Mouse (Mus musculus): ENCODE measurements around the gene Retreg1. TPM values are rescaled to one million over a fixed set of nuclear protein-coding genes. Genes with fewer than 3 reads are reported as not detected.

Gene Retreg1
- polyA plus RNA-seq, 1 experiment = 32.8 TPM

- no peaks in the 10 kb centered on the region for H3K79me2 ChIP-seq (ENCODE audit: control insufficient read depth, insufficient read depth)
- peak; percentile 16 for TF ChIP-seq POLR2A (IDR thresholded peaks at IDR 0.05; ENCODE audit: insufficient read length, low read depth)
- no peak for TF ChIP-seq REST (IDR thresholded peaks at IDR 0.05; ENCODE audit: insufficient read depth, insufficient read length)
- peaks cover 94% of the 10 kb centered on the region for H3K36me3 ChIP-seq (ENCODE audit: control insufficient read depth, insufficient read depth)
- H3ac ChIP-seq (ENCODE audit: control insufficient read depth, insufficient read length) = no peak overlapping the region
- H3K4me3 ChIP-seq = no peak overlapping the region
- H3K4me2 ChIP-seq (ENCODE audit: low read depth) = no peak overlapping the region
- H3K27me3 ChIP-seq (ENCODE audit: control insufficient read depth, insufficient read depth, insufficient read length) = no peaks in the 10 kb centered on the region
These were observed 37.5 kb upstream of the Retreg1 start for GRCm38 (mm10) chr15:25805336-25806110.

- H3K4me2 ChIP-seq (ENCODE audit: low read depth) = no peak overlapping the region
- no peaks in the 10 kb centered on the region for H3K79me2 ChIP-seq (ENCODE audit: control insufficient read depth, insufficient read depth)
- TF ChIP-seq MYOD1 (IDR thresholded peaks at IDR 0.05; ENCODE audit: control insufficient read depth in 1 of 3, insufficient read length in 2 of 3, low read depth in 2 of 3) = no peak
- no peak for TF ChIP-seq CEBPB (IDR thresholded peaks at IDR 0.05; ENCODE audit: insufficient read depth, poor library complexity, severe bottlenecking)
- TF ChIP-seq TCF12 (IDR thresholded peaks at IDR 0.05; ENCODE audit: insufficient read depth, poor library complexity, severe bottlenecking) = no peak
- TF ChIP-seq REST (IDR thresholded peaks at IDR 0.05; ENCODE audit: insufficient read depth, insufficient read length) = no peak
- no peak for TF ChIP-seq SRF (IDR thresholded peaks at IDR 0.05; ENCODE audit: control insufficient read depth, insufficient read length, low read depth)
- no peak for TF ChIP-seq E2F4 (IDR thresholded peaks at IDR 0.05; ENCODE audit: insufficient read depth)
- TF ChIP-seq USF1 (IDR thresholded peaks at IDR 0.05; ENCODE audit: low read depth) = no peak
- peak in 1 of 3 experiments; percentile 49 for TF ChIP-seq MYOG (IDR thresholded peaks at IDR 0.05; ENCODE audit: control insufficient read depth in 1 of 3, insufficient read depth in 1 of 3, insufficient read length in 2 of 3, low read depth in 2 of 3)
- no peak for TF ChIP-seq TCF3 (IDR thresholded peaks at IDR 0.05; ENCODE audit: insufficient read length, low read depth)
- no peak for TF ChIP-seq MAX (IDR thresholded peaks at IDR 0.05; ENCODE audit: low read depth)
- TF ChIP-seq POLR2AphosphoS2 (IDR thresholded peaks at IDR 0.05; ENCODE audit: insufficient read length, low read depth) = peak; percentile 56
- no peak for TF ChIP-seq POLR2A (IDR thresholded peaks at IDR 0.05; ENCODE audit: insufficient read length, low read depth)
- peaks cover 94% of the 10 kb centered on the region for H3K36me3 ChIP-seq (ENCODE audit: control insufficient read depth, insufficient read depth)
- no peak overlapping the region for H3K4me3 ChIP-seq
- no peak overlapping the region for H3ac ChIP-seq (ENCODE audit: control insufficient read depth, insufficient read length)
- no peaks in the 10 kb centered on the region for H3K27me3 ChIP-seq (ENCODE audit: control insufficient read depth, insufficient read depth, insufficient read length)
These were observed 36.6 kb upstream of the Retreg1 start for GRCm38 (mm10) chr15:25806363-25806762.

GRCm38 (mm10) chr15:25806878-25807277, 36.1 kb upstream of the Retreg1 start:
- Histone ChIP-seq H3K4me2 (ENCODE audit: low read depth) (no peak overlapping the region), H3K36me3 (ENCODE audit: control insufficient read depth, insufficient read depth) (peaks cover 94% of the 10 kb centered on the region), H3K27me3 (ENCODE audit: control insufficient read depth, insufficient read depth, insufficient read length) (no peaks in the 10 kb centered on the region), H3K79me2 (ENCODE audit: control insufficient read depth, insufficient read depth) (no peaks in the 10 kb centered on the region), H3K4me3 (no peak overlapping the region), H3ac (ENCODE audit: control insufficient read depth, insufficient read length) (no peak overlapping the region)
- no peak for TF ChIP-seq TCF3 (IDR thresholded peaks at IDR 0.05; ENCODE audit: insufficient read length, low read depth)
- no peak for TF ChIP-seq MYOG (IDR thresholded peaks at IDR 0.05; ENCODE audit: control insufficient read depth in 1 of 3, insufficient read depth in 1 of 3, insufficient read length in 2 of 3, low read depth in 2 of 3)
- no peak for TF ChIP-seq CEBPB (IDR thresholded peaks at IDR 0.05; ENCODE audit: insufficient read depth, poor library complexity, severe bottlenecking)
- TF ChIP-seq REST (IDR thresholded peaks at IDR 0.05; ENCODE audit: insufficient read depth, insufficient read length) = no peak
- no peak for TF ChIP-seq MYOD1 (IDR thresholded peaks at IDR 0.05; ENCODE audit: control insufficient read depth in 1 of 3, insufficient read length in 2 of 3, low read depth in 2 of 3)
- no peak for TF ChIP-seq POLR2A (IDR thresholded peaks at IDR 0.05; ENCODE audit: insufficient read length, low read depth)
- TF ChIP-seq SRF (IDR thresholded peaks at IDR 0.05; ENCODE audit: control insufficient read depth, insufficient read length, low read depth) = no peak
- no peak for TF ChIP-seq MAX (IDR thresholded peaks at IDR 0.05; ENCODE audit: low read depth)
- TF ChIP-seq E2F4 (IDR thresholded peaks at IDR 0.05; ENCODE audit: insufficient read depth) = no peak
- TF ChIP-seq USF1 (IDR thresholded peaks at IDR 0.05; ENCODE audit: low read depth) = no peak
- TF ChIP-seq TCF12 (IDR thresholded peaks at IDR 0.05; ENCODE audit: insufficient read depth, poor library complexity, severe bottlenecking) = no peak
- no peak for TF ChIP-seq POLR2AphosphoS2 (IDR thresholded peaks at IDR 0.05; ENCODE audit: insufficient read length, low read depth)

- no peak overlapping the region for H3K4me2 ChIP-seq (ENCODE audit: low read depth)
- TF ChIP-seq MAX (IDR thresholded peaks at IDR 0.05; ENCODE audit: low read depth) (no peak), TCF12 (IDR thresholded peaks at IDR 0.05; ENCODE audit: insufficient read depth, poor library complexity, severe bottlenecking) (no peak), REST (IDR thresholded peaks at IDR 0.05; ENCODE audit: insufficient read depth, insufficient read length) (no peak), USF1 (IDR thresholded peaks at IDR 0.05; ENCODE audit: low read depth) (no peak), MYOD1 (IDR thresholded peaks at IDR 0.05; ENCODE audit: control insufficient read depth in 1 of 3, insufficient read length in 2 of 3, low read depth in 2 of 3) (no peak), POLR2AphosphoS2 (IDR thresholded peaks at IDR 0.05; ENCODE audit: insufficient read length, low read depth) (no peak), TCF3 (IDR thresholded peaks at IDR 0.05; ENCODE audit: insufficient read length, low read depth) (no peak), CEBPB (IDR thresholded peaks at IDR 0.05; ENCODE audit: insufficient read depth, poor library complexity, severe bottlenecking) (no peak), MYOG (IDR thresholded peaks at IDR 0.05; ENCODE audit: control insufficient read depth in 1 of 3, insufficient read depth in 1 of 3, insufficient read length in 2 of 3, low read depth in 2 of 3) (no peak), POLR2A (IDR thresholded peaks at IDR 0.05; ENCODE audit: insufficient read length, low read depth) (no peak), SRF (IDR thresholded peaks at IDR 0.05; ENCODE audit: control insufficient read depth, insufficient read length, low read depth) (no peak), E2F4 (IDR thresholded peaks at IDR 0.05; ENCODE audit: insufficient read depth) (no peak)
- H3K36me3 ChIP-seq (ENCODE audit: control insufficient read depth, insufficient read depth) = peaks cover 94% of the 10 kb centered on the region
- no peak overlapping the region for H3ac ChIP-seq (ENCODE audit: control insufficient read depth, insufficient read length)
- H3K4me3 ChIP-seq = no peak overlapping the region
- no peaks in the 10 kb centered on the region for H3K27me3 ChIP-seq (ENCODE audit: control insufficient read depth, insufficient read depth, insufficient read length)
- no peaks in the 10 kb centered on the region for H3K79me2 ChIP-seq (ENCODE audit: control insufficient read depth, insufficient read depth)
These were observed 34.1 kb upstream of the Retreg1 start for GRCm38 (mm10) chr15:25808677-25809460.

Measured in myocyte (in vitro differentiated cells).